Mouse (Mus musculus) kidney, adult 2 months (tissue): Measurements from ENCODE around the gene Serbp1.

Experiments
- CTCF ChIP-seq: fragments of 200-500 bp; conservative IDR thresholded peaks from 2 replicates; pipeline ENCODE4 v1.5.1; 2011; ENCODE audit warnings: low read depth, mild to moderate bottlenecking, control low read depth, low read length, moderate library complexity, mixed read lengths; ENCODE audit not compliant: insufficient read depth, insufficient read length
- POLR2A ChIP-seq: fragments of 200-500 bp; IDR thresholded peaks from one replicate; pipeline ENCODE4 v1.6.1; 2011; ENCODE audit warnings: low read depth, low read length, control low read depth

GRCm38 (mm10) chr6:67226286-67226685 lies 11.7 kb upstream of the Serbp1 start:
- no peak for TF ChIP-seq CTCF
- TF ChIP-seq POLR2A = no peak
